Mouse (Mus musculus) heart, adult 2 months (tissue): ENCODE measurements around the gene Cavin1. TPM values are rescaled to one million over a fixed set of nuclear protein-coding genes. Genes with fewer than 3 reads are reported as not detected.

Source experiments
- DNase-seq, 2 experiments: peaks; one replicate each; pipeline ENCODE4 v3.0.0; 2021
- H3K27ac ChIP-seq: fragments of 200-600 bp; 2 replicates; pipeline ENCODE4 v1.8.1; 2022
- H3K27me3 ChIP-seq: fragments of 200-500 bp; 2 replicates; pipeline ENCODE4 v1.6.1; 2012; ENCODE audit warnings: mild to moderate bottlenecking, low read length, inconsistent platforms, mixed read lengths; ENCODE audit not compliant: control insufficient read depth, insufficient read depth
- H3K36me3 ChIP-seq: fragments of 200-500 bp; 2 replicates; pipeline ENCODE4 v1.6.1; 2012; ENCODE audit warnings: low read length, inconsistent platforms; ENCODE audit not compliant: control insufficient read depth, insufficient read depth
- H3K4me1 ChIP-seq: fragments of 200-500 bp; 2 replicates; pipeline ENCODE4 v1.6.1; 2011; ENCODE audit warnings: low read length; ENCODE audit not compliant: control insufficient read depth, insufficient read depth
- H3K4me3 ChIP-seq: fragments of 200-600 bp; 2 replicates; pipeline ENCODE4 v1.8.1; 2022
- H3K79me2 ChIP-seq: fragments of 200-500 bp; replicated peaks from 2 replicates; pipeline ENCODE4 v1.6.1; 2012; ENCODE audit warnings: mild to moderate bottlenecking, inconsistent platforms, low read length, moderate library complexity, mixed read lengths; ENCODE audit not compliant: control insufficient read depth, insufficient read depth
- H3K9ac ChIP-seq: fragments of 200-500 bp; 2 replicates; pipeline ENCODE4 v1.6.1; 2012; ENCODE audit warnings: low read depth, mild to moderate bottlenecking, control low read depth, inconsistent platforms, low read length, mixed read lengths
- CTCF ChIP-seq: fragments of 200-600 bp; IDR thresholded peaks from 2 replicates; pipeline ENCODE4 v1.8.1; 2022; ENCODE audit warnings: antibody characterized with exemption, mild to moderate bottlenecking, moderate library complexity
- EP300 ChIP-seq: fragments of 200-500 bp; IDR thresholded peaks from 2 replicates; pipeline ENCODE4 v1.6.1; 2011; ENCODE audit warnings: low read depth, low read length, control low read depth; ENCODE audit not compliant: insufficient read depth
- POLR2A ChIP-seq: fragments of 200-500 bp; IDR thresholded peaks from 2 replicates; pipeline ENCODE4 v1.6.1; 2011; ENCODE audit warnings: mild to moderate bottlenecking, low read depth, low read length, control low read depth; ENCODE audit not compliant: insufficient read depth
- WGBS: fragments of 180-500 bp; shearing (Covaris S2); methylation state at CpG from one replicate; pipeline ENCODE4 v1.1.7; 2018; 5-methylcytosine and 5-hydroxymethylcytosine counted together
- intact Hi-C: fragments of 180-260 bp; cut with DNase I; formaldehyde crosslinking; loops from one replicate; pipeline ENCODE4 v1.15.1; 2025
- polyA plus RNA-seq: library from polyadenylated mRNA; depleted of rRNA; stranded (reverse); fragments of >200 nt; gene quantifications from 2 replicates; pipeline ENCODE4 v1.2.3, GENCODE M21; 2012
- total RNA-seq, 2 experiments: library from RNA; stranded (reverse); gene quantifications; 2 replicates each; pipeline ENCODE4 v1.2.3; 2021

The Cavin1 gene
- total and polyA plus RNA-seq, 3 experiments = 114 to 225 (median 219) TPM

GRCm38 (mm10) chr11:100975241-100975640 is 4.6 kb upstream of the Cavin1 start:
- no peak overlapping the region for H3K9ac ChIP-seq
- DNase-seq = no peak

GRCm38 (mm10) chr11:100974381-100974970 is 3.8 kb upstream of the Cavin1 start:
- TF ChIP-seq CTCF = no peak
- no peak for TF ChIP-seq POLR2A
- TF ChIP-seq EP300 = no peak
- DNase-seq = peak; percentile 49 to 64
- no peak overlapping the region for H3K9ac ChIP-seq
- H3K27me3 ChIP-seq = no peaks in the 10 kb centered on the region
- 49% methylated on average over 14 of the region's 14 CpGs for WGBS
- no peak overlapping the region; the same call in 1 of the 2 replicates for H3K27ac ChIP-seq
- intact Hi-C loops = no loop called here
- H3K4me3 ChIP-seq = no peak overlapping the region
- H3K36me3 ChIP-seq = peaks cover 3% of the 10 kb centered on the region
- no peaks in the 10 kb centered on the region for H3K79me2 ChIP-seq
- peaks cover 9% of the 10 kb centered on the region for H3K4me1 ChIP-seq

More at GRCm38 (mm10) chr11:100975241-100975640, 4.6 kb upstream of the Cavin1 start:
- Histone ChIP-seq H3K36me3 (peaks cover 5% of the 10 kb centered on the region), H3K27me3 (no peaks in the 10 kb centered on the region), H3K4me1 (peaks cover 12% of the 10 kb centered on the region), H3K27ac (no peak overlapping the region; the same call in 1 of the 2 replicates), H3K4me3 (no peak overlapping the region), H3K79me2 (no peaks in the 10 kb centered on the region)
- WGBS = 37% methylated on average over 7 of the region's 7 CpGs
- TF ChIP-seq POLR2A (no peak), EP300 (no peak), CTCF (no peak)
- intact Hi-C loops = no loop called here

- Histone ChIP-seq H3K36me3 (no peaks in the 10 kb centered on the region; the same call in 1 of the 2 replicates), H3K4me3 (no peak overlapping the region), H3K9ac (no peak overlapping the region), H3K27me3 (no peaks in the 10 kb centered on the region), H3K27ac (no peak overlapping the region), H3K79me2 (no peaks in the 10 kb centered on the region; the same call in 1 of the 2 replicates), H3K4me1 (peaks cover 6% of the 10 kb centered on the region)
- DNase-seq = no peak
- 84% methylated on average over 7 of the region's 7 CpGs for WGBS
- intact Hi-C loops = no loop called here
- TF ChIP-seq POLR2A (no peak), CTCF (no peak), EP300 (no peak)
Observed at GRCm38 (mm10) chr11:100973245-100973644, 2.6 kb upstream of the Cavin1 start.

GRCm38 (mm10) chr11:100971455-100971854 is 768 bp upstream of the Cavin1 start:
- TF ChIP-seq POLR2A = no peak
- no peak for TF ChIP-seq EP300
- TF ChIP-seq CTCF = no peak
- Histone ChIP-seq H3K4me3 (no peak overlapping the region), H3K27me3 (no peaks in the 10 kb centered on the region), H3K9ac (no peak overlapping the region), H3K36me3 (peaks cover 2% of the 10 kb centered on the region; the same call in 1 of the 2 replicates), H3K4me1 (peaks cover 10% of the 10 kb centered on the region), H3K79me2 (peaks cover 3% of the 10 kb centered on the region; the same call in 1 of the 2 replicates), H3K27ac (no peak overlapping the region)
- WGBS = 78% methylated on average over 10 of the region's 10 CpGs
- no peak for DNase-seq
- intact Hi-C loops = no loop called here

GRCm38 (mm10) chr11:100969744-100970556 is 737 bp downstream of the Cavin1 start:
- TF ChIP-seq POLR2A (peak; percentile 72; the same call in 1 of the 2 replicates), CTCF (no peak), EP300 (0 out of 2 replicates have a peak, but pooled peaks have one; percentile 16)
- Histone ChIP-seq H3K27ac (peak overlapping the region; percentile 100), H3K4me3 (peak overlapping the region; percentile 99), H3K27me3 (no peaks in the 10 kb centered on the region), H3K36me3 (peaks cover 5% of the 10 kb centered on the region), H3K9ac (peak overlapping the region; percentile 82), H3K79me2 (peaks cover 5% of the 10 kb centered on the region; the same call in 1 of the 2 replicates), H3K4me1 (peaks cover 16% of the 10 kb centered on the region)
- intact Hi-C loops = loop anchor here (10.0 kb wide), 1 partner anchor 575 kb away; the partner anchor contains the start of gene Jup
- WGBS = under 1% methylated on average over 65 of the region's 65 CpGs
- peak in 1 of 2 experiments; percentile 84 for DNase-seq
